Mouse (Mus musculus) heart, postnatal 0 days (tissue): ENCODE measurements at regions not wholly inside any gene's neighbourhood (a gene's known extent, or its start where the extent isn't known, plus 50 kb on each side); places are given as distances from the start of the nearest gene placed in this dataset.

Experiments
- ATAC-seq: fragments of 200-750 bp; cut with Nextera tagmentation; 2 replicates; pipeline ENCODE4 v1.8.0; 2017; ENCODE audit warnings: low read depth, moderate number of reproducible peaks, moderate library complexity; ENCODE audit not compliant: insufficient read depth
- DNase-seq: peaks from one replicate; pipeline ENCODE4 v3.0.0-alpha.2; 2016; ENCODE audit warnings: low spot score
- H3K27ac ChIP-seq: fragments of 300-500 bp; sonication (generic); 2 replicates; pipeline ENCODE4 v1.5.1; 2014; ENCODE audit warnings: low read depth, mild to moderate bottlenecking
- H3K27me3 ChIP-seq: fragments of 300-500 bp; sonication (generic); 2 replicates; pipeline ENCODE4 v1.6.1; 2014; ENCODE audit warnings: low read length, mixed read lengths; ENCODE audit not compliant: control insufficient read depth, insufficient read depth
- H3K36me3 ChIP-seq: fragments of 300-500 bp; sonication (generic); replicated peaks from 2 replicates; pipeline ENCODE4 v1.6.1; 2014; ENCODE audit warnings: low read length, mixed read lengths; ENCODE audit not compliant: control insufficient read depth, insufficient read depth
- H3K4me1 ChIP-seq: fragments of 300-500 bp; sonication (generic); 2 replicates; pipeline ENCODE4 v1.6.1; 2014; ENCODE audit warnings: antibody characterized with exemption; ENCODE audit not compliant: control insufficient read depth, insufficient read depth
- H3K4me2 ChIP-seq: fragments of 300-500 bp; sonication (generic); 2 replicates; pipeline ENCODE4 v1.6.1; 2014; ENCODE audit warnings: low read depth, mild to moderate bottlenecking, low read length, moderate library complexity
- H3K4me3 ChIP-seq: fragments of 300-500 bp; sonication (generic); 2 replicates; pipeline ENCODE4 v1.5.1; 2014; ENCODE audit warnings: low read depth, low read length
- H3K9ac ChIP-seq: fragments of 300-500 bp; sonication (generic); replicated peaks from 2 replicates; pipeline ENCODE4 v1.6.1; 2014; ENCODE audit warnings: low read depth, low read length, mixed read lengths
- H3K9me3 ChIP-seq: fragments of 300-500 bp; sonication (generic); replicated peaks from 2 replicates; pipeline ENCODE4 v1.6.1; 2016; ENCODE audit warnings: low read length; ENCODE audit not compliant: control insufficient read depth
- CTCF ChIP-seq: IDR thresholded peaks from 2 replicates; pipeline ENCODE4 v1.5.1; 2016; ENCODE audit warnings: antibody characterized with exemption, control low read depth, low read depth
- EP300 ChIP-seq: IDR thresholded peaks from 2 replicates; pipeline ENCODE4 v1.6.1; 2016; ENCODE audit warnings: antibody characterized with exemption, low read depth
- WGBS: fragments of 180-500 bp; shearing (Covaris S2); extraction: QIAGEN DNeasy Blood & Tissue Kit; methylation state at CpG from one replicate; pipeline ENCODE4 v1.1.7; 2014; 5-methylcytosine and 5-hydroxymethylcytosine counted together

DNA sequence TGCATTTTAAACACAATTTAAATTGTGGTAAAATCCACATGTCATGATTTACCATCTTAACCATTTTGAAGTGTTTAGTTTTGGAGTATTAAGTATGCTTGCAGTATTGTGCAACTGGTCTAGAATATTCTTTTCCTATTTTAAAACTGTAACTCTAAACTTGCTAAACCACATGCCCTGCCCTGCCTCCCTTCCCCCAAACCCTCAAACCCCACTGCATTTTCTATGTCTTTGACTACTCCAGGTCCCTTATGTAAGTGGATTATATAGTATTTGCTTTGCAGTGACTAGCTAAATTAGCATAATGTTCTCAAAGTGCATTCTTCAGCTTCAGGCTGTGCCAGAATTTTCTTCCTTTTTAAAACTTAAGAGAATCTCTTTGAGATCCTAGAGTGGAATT lies 106.4 kb upstream of the Map4k3 start:
- Histone ChIP-seq H3K36me3 (no peaks in the 10 kb centered on the region), H3K9me3 (no peaks in the 10 kb centered on the region), H3K27ac (no peak overlapping the region), H3K4me3 (no peak overlapping the region), H3K9ac (no peak overlapping the region), H3K27me3 (no peaks in the 10 kb centered on the region), H3K4me2 (no peak overlapping the region), H3K4me1 (no peaks in the 10 kb centered on the region)
- no peak for DNase-seq
- no peak for ATAC-seq
- no peak for TF ChIP-seq EP300
- TF ChIP-seq CTCF, result no peak

DNA sequence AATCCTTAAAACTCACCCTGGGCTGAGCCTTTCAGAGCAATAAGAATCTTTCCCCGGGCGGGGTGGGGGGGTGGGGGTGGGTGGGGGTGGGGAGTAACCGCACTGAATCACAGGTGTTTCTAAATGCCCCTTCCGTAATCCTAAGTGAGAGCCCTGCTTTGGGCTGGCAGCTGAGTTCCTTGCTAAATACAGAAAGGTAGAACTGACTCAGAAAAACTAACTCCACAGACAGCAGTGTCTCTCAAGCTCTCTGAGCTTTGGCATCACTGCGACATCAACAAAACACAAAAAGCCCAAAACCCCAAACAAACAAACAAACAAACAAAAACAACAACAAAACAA lies 105.9 kb upstream of the Map4k3 start:
- no peaks in the 10 kb centered on the region for H3K9me3 ChIP-seq
- ATAC-seq (no peak), DNase-seq (no peak)
- H3K4me3 ChIP-seq, result no peak overlapping the region
- TF ChIP-seq EP300, result no peak
- no peak for TF ChIP-seq CTCF
- H3K9ac ChIP-seq, result no peak overlapping the region
- H3K36me3 ChIP-seq, result no peaks in the 10 kb centered on the region
- no peaks in the 10 kb centered on the region for H3K4me1 ChIP-seq
- H3K27me3 ChIP-seq, result no peaks in the 10 kb centered on the region
- WGBS, result 30% methylated on average over 5 of the region's 5 CpGs
- no peak overlapping the region for H3K4me2 ChIP-seq
- no peak overlapping the region for H3K27ac ChIP-seq

DNA sequence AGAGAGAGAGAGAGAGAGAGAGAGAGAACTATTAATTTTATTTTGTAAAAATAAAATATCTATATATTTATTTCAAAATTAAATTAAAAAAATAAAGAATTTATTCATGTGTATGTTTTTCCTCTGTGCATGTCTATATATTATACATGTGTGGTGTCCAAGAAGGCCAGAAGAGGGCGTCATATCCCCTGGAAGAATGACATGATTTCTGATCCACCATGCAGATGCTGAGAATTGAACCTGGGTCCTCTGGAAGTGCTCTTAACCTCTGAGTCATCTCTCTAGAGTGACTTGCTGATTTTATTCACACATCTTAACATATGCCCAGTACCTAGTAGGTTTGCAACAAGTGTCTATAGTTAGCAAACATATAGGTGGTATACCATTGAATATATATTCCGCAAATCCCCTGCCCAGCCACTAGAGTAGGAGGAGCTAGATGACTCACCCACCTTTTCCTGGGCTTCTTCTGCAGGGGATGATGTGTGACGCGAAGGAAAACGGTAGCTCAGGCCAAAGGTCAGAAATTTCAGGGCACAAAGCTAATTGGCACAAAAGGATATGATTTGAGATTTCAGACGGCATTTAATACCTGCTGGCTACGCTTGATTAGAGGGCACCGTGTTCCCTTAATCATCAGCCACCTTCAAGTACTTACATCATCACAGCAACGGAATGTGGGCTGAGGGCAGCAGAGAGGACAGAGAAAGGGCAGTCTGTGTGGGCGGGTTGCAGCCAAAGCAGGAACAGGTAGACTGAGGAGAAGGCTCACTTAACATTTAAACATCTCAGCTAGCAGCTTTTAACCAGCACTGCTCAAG lies 105.3 kb upstream of the Map4k3 start:
- no peaks in the 10 kb centered on the region for H3K9me3 ChIP-seq
- TF ChIP-seq CTCF (no peak; the same call in 1 of the 2 replicates), EP300 (no peak)
- no peaks in the 10 kb centered on the region for H3K4me1 ChIP-seq
- WGBS, result 27% methylated on average over 10 of the region's 10 CpGs
- ATAC-seq (peak; percentile 47; the same call in 1 of the 2 replicates), DNase-seq (peak; percentile 19)
- H3K27me3 ChIP-seq, result no peaks in the 10 kb centered on the region
- H3K36me3 ChIP-seq, result no peaks in the 10 kb centered on the region
- no peak overlapping the region for H3K9ac ChIP-seq
- no peak overlapping the region for H3K4me2 ChIP-seq
- no peak overlapping the region for H3K27ac ChIP-seq
- no peak overlapping the region for H3K4me3 ChIP-seq

DNA sequence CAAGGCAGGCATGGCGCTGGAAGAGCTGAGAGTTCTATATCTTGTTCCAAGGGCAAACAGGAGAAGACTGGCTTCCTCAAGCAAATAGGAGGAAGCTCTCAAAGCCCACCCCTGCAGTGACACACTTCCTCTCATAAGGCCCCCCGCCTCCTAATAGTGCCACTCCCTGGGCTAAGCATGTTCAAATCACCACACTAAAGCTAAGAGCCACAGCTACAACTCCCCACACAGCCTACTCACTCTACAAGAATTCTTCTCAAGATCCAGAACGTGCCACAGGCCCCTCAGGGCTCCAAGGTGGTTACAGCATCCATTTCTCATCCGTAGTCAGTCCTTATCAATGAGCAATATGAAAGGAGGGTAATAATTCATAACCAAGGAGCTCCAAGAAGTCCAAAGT lies 103.4 kb upstream of the Map4k3 start:
- Histone ChIP-seq H3K4me3 (no peak overlapping the region), H3K27me3 (no peaks in the 10 kb centered on the region), H3K9me3 (no peaks in the 10 kb centered on the region), H3K36me3 (no peaks in the 10 kb centered on the region), H3K4me1 (peaks cover 3% of the 10 kb centered on the region), H3K9ac (no peak overlapping the region), H3K27ac (no peak overlapping the region), H3K4me2 (no peak overlapping the region)
- DNase-seq, result no peak
- 85% methylated on average over 4 of the region's 4 CpGs for WGBS
- TF ChIP-seq EP300 (no peak), CTCF (no peak)
- ATAC-seq, result no peak

DNA sequence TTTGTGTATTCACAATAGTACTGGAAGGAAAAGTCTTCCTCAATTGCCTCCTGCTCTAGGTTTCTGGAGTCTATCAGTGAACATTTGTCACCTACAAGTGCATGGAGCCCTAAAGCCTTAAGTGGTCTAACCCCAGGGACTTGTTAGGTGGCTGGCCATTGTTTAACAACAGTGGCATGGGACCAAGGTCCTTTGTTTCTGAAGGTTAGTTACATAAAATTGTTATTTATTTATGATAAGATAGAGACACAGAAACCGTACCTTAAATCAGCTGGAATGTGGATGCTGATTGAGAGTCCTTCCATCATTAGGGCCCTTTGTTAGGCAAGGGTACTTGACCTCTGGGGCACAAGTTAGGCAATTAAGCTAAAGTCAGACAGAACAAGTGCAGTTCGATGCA lies 99.6 kb upstream of the Map4k3 start:
- Histone ChIP-seq H3K27me3 (no peaks in the 10 kb centered on the region), H3K4me2 (no peak overlapping the region), H3K4me3 (no peak overlapping the region), H3K36me3 (no peaks in the 10 kb centered on the region), H3K9me3 (no peaks in the 10 kb centered on the region), H3K9ac (no peak overlapping the region), H3K27ac (no peak overlapping the region), H3K4me1 (peaks cover 22% of the 10 kb centered on the region)
- DNase-seq, result no peak
- no peak for ATAC-seq
- 19% methylated on average over 2 of the region's 2 CpGs for WGBS
- no peak for TF ChIP-seq CTCF
- TF ChIP-seq EP300, result no peak

DNA sequence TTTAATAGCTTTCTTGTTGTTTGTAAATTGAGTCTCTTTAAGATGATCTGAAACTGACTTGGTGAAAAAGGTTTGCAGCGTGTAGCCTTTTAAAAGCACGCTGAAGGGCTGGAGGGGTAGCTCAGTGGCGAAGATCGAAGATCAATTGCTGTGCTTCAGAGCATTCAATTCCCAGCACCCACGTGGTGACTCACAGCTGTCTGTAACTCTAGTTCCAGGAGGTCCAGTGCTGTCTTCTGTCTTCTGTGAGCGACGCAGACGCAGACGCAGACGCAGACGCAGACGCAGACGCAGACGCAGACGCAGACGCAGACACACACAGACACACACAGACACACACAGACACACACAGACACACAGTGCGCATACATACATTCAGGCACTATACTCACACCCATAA lies 99.1 kb upstream of the Map4k3 start:
- no peak for TF ChIP-seq CTCF
- no peak for TF ChIP-seq EP300
- Histone ChIP-seq H3K9ac (no peak overlapping the region), H3K9me3 (no peaks in the 10 kb centered on the region), H3K4me2 (no peak overlapping the region), H3K27me3 (no peaks in the 10 kb centered on the region), H3K36me3 (no peaks in the 10 kb centered on the region), H3K4me3 (no peak overlapping the region), H3K27ac (no peak overlapping the region), H3K4me1 (peaks cover 22% of the 10 kb centered on the region)
- ATAC-seq (no peak), DNase-seq (no peak)
- 90% methylated on average over 17 of the region's 17 CpGs for WGBS
